Mouse (Mus musculus): ENCODE measurements around the gene Mbnl1.

- TF ChIP-seq JUND (conservative IDR thresholded peaks at IDR 0.05; ENCODE audit: low read depth, low read length) (no peak), CHD2 (IDR thresholded peaks at IDR 0.05; ENCODE audit: low read length) (no peak), KAT2A (IDR thresholded peaks at IDR 0.05; ENCODE audit: insufficient replicate concordance, low read length) (no peak), CTCF (conservative IDR thresholded peaks at IDR 0.05 in 1 of 2, IDR thresholded peaks at IDR 0.05 in 1 of 2; ENCODE audit: low read depth in 2 of 2, low read length in 2 of 2) (no peak), ZKSCAN1 (IDR thresholded peaks at IDR 0.05; ENCODE audit: borderline replicate concordance, low read depth, low read length) (no peak), TCF12 (IDR thresholded peaks at IDR 0.05; ENCODE audit: low read depth, low read length) (no peak)
Observed at GRCm38 (mm10) chr3:60569781-60570180, 97.2 kb downstream of the Mbnl1 start.

Data from CH12.LX (cell line).